ENCODE assay signal across 10 mouse cellular contexts in the genomic region with DNA sequence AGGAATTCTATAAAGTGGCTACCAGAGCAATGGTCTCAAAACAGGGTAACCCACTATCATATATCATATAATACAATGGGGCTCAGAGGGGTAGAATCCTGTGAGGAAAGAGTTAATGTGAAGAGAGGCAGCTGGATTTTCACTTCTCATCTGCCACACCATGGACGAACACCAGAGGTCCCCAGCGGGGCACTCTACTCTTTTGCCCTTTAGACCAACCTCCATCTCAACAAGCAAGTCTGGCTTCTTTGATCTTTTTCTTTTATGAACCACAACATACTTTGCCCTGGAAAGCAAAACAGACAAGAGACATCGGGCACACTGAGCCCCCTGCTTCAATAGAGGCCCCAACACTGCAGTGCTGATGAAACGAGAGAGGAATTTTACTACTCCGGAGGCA.
DNase-seq lines count a peak whose midpoint lies in the region; ATAC-seq and TF ChIP-seq lines count a peak whose summit lies in the region.
"Had no signal": no experiment of that assay in that cellular context is flagged by ENCODE, and none has a peak within 500 bp of the region (broad histone marks: within the 10 kb centered on the region; RNA-seq: fewer than 3 reads in every experiment).

No protein-coding gene starts in this region.

- no peaks in the 10 kb centered on the region for H3K36me3 ChIP-seq in ES-E14 (ENCODE audit: control insufficient read depth, insufficient read depth, low read length, poor library complexity, severe bottlenecking)
- H3K36me3 ChIP-seq in kidney, embryonic 16.5 days (ENCODE audit: insufficient read depth, low read length): no peaks in the 10 kb centered on the region
- H3K36me3 ChIP-seq: liver, embryonic 15.5 days; stomach, embryonic 15.5 days had no signal

- peak; percentile 39 for TF ChIP-seq CTCF in left cerebral cortex, adult 2 months (IDR thresholded peaks at IDR 0.05)

- WGBS in kidney, embryonic 16.5 days: 23% methylated on average over 5 of the region's 5 CpGs

- H3K27me3 ChIP-seq in kidney, embryonic 16.5 days (ENCODE audit: insufficient read depth, low read length): no peaks in the 10 kb centered on the region
- H3K27me3 ChIP-seq: liver, embryonic 15.5 days; stomach, embryonic 15.5 days had no signal

- DNase-seq in left cerebral cortex, adult 2 months (ENCODE audit: extremely low spot score in 1 of 2, low spot score in 2 of 2): peak in 1 of 2 experiments; percentile 8
- DNase-seq in left cerebral cortex, adult 11 months (ENCODE audit: low spot score): no peak
- DNase-seq in ES-E14 (ENCODE audit: low read depth, low spot score): peak; percentile 29
- DNase-seq in embryo, embryonic 11 days: peak; percentile 63
- peak; percentile 71 for DNase-seq in naive thymus-derived CD4-positive, alpha-beta T cell, adult 2 months (ENCODE audit: low read depth)
- no peak for DNase-seq in MN1 (ENCODE audit: low spot score)
- DNase-seq in urinary bladder, postnatal 10 days (ENCODE audit: low spot score): no peak

- no peaks in the 10 kb centered on the region for H3K9me3 ChIP-seq in ES-E14 (ENCODE audit: control insufficient read depth, insufficient read depth, low read depth, low read length)
- no peaks in the 10 kb centered on the region for H3K9me3 ChIP-seq in kidney, embryonic 16.5 days (ENCODE audit: low read length)
- H3K9me3 ChIP-seq: liver, embryonic 15.5 days; stomach, embryonic 15.5 days had no signal

- H3K9ac ChIP-seq in ES-E14 (ENCODE audit: insufficient read depth, low read depth, low read length, poor library complexity, severe bottlenecking): 0 out of 2 replicates have a peak overlapping the region, but pooled peaks have one; percentile 52
- no peak overlapping the region for H3K9ac ChIP-seq in kidney, embryonic 16.5 days (replicated peaks; ENCODE audit: low read length)
- H3K9ac ChIP-seq: liver, embryonic 15.5 days; stomach, embryonic 15.5 days had no signal

- H3K27ac ChIP-seq in left cerebral cortex, adult 2 months: no peak overlapping the region
- no peak overlapping the region for H3K27ac ChIP-seq in ES-E14 (ENCODE audit: insufficient read depth, low read depth, low read length, poor library complexity, severe bottlenecking)
- H3K27ac ChIP-seq in kidney, embryonic 16.5 days (ENCODE audit: low read length): no peak overlapping the region
- H3K27ac ChIP-seq: liver, embryonic 15.5 days; stomach, embryonic 15.5 days had no signal

- in situ Hi-C loops in ES-E14 (cut with MboI; ENCODE audit: low sequenced_read_pairs in 2 of 2, unreplicated experiment in 2 of 2): no loop called here

- ATAC-seq in kidney, embryonic 16.5 days (ENCODE audit: low FRiP score, low TSS enrichment): no peak

- H3K4me3 ChIP-seq in left cerebral cortex, adult 2 months: no peak overlapping the region
- no peak overlapping the region for H3K4me3 ChIP-seq in ES-E14 (ENCODE audit: insufficient read depth in 1 of 2, low read depth in 1 of 2, low read length in 2 of 2, poor library complexity in 1 of 2, severe bottlenecking in 1 of 2)
- H3K4me3 ChIP-seq in kidney, embryonic 16.5 days (ENCODE audit: low read length): no peak overlapping the region
- H3K4me3 ChIP-seq: liver, embryonic 15.5 days; stomach, embryonic 15.5 days had no signal

- no peaks in the 10 kb centered on the region for H3K4me1 ChIP-seq in ES-E14 (ENCODE audit: control insufficient read depth in 2 of 2, insufficient read depth in 2 of 2, low read length in 2 of 2, poor library complexity in 1 of 2)
- no peaks in the 10 kb centered on the region for H3K4me1 ChIP-seq in kidney, embryonic 16.5 days (ENCODE audit: insufficient read depth, low read length)
- H3K4me1 ChIP-seq: liver, embryonic 15.5 days; stomach, embryonic 15.5 days had no signal

- intact Hi-C loops in left cerebral cortex, adult 2 months (cut with DNase I): no loop called here

- 0 out of 2 replicates have a peak overlapping the region, but pooled peaks have one; percentile 26 for H3K4me2 ChIP-seq in kidney, embryonic 16.5 days (replicated peaks; ENCODE audit: low read depth, low read length)
- H3K4me2 ChIP-seq: liver, embryonic 15.5 days; stomach, embryonic 15.5 days had no signal

TF ChIP-seq in ES-E14, 5 proteins besides CTCF, POLR2A, EP300 and RAD21:
- TF ChIP-seq CHD2 (IDR thresholded peaks at IDR 0.05; ENCODE audit: low read depth, low read length) (no peak), MAFK (IDR thresholded peaks at IDR 0.05; ENCODE audit: insufficient read depth, low read depth, low read length) (no peak), HCFC1 (IDR thresholded peaks at IDR 0.05; ENCODE audit: borderline replicate concordance, insufficient read depth, low read length) (no peak), ZC3H11A (IDR thresholded peaks at IDR 0.05; ENCODE audit: borderline replicate concordance, low read depth, low read length) (0 out of 2 replicates have a peak, but pooled peaks have one; percentile 31), ZNF384 (IDR thresholded peaks at IDR 0.05; ENCODE audit: low read depth, low read length) (no peak)

Comparison
In these comparisons a context has a peak if more than half of its experiments do, and no peak if none do; other contexts are left out.
1. DNase-seq: peak in ES-E14 (single experiment), embryo, embryonic 11 days (single experiment) and naive thymus-derived CD4-positive, alpha-beta T cell, adult 2 months (single experiment); none in left cerebral cortex, adult 11 months (single experiment), MN1 (single experiment) and urinary bladder, postnatal 10 days (single experiment).